Mouse (Mus musculus) WW6 (cell line): ENCODE results near the gene Cpm.

Experiments
- DNase-seq: peaks from one replicate; pipeline ENCODE4 v3.0.0-alpha.2; 2013; ENCODE audit warnings: low read depth, low spot score

The Cpm gene

GRCm38 (mm10) chr10:117619041-117619861 is 10.0 kb upstream of the Cpm start:
- no peak for DNase-seq

DNA sequence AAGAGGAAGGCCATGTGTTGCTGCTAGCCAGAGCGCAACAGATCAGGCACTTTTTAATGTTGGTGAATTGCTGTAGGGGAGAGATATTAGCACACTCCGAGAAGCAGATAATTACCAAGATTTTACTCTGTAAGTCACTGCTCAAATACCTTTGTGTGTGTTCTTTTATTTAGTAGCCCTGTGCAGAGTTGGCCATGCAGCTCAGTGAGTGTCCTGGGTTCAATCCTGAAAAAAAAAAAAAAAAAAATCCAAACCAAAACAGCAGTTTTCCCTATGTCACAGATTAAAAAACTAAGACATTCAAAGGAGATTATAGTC is 9.5 kb upstream of the Cpm start:
- DNase-seq: no peak

- no peak for DNase-seq
Observed at GRCm38 (mm10) chr10:117620530-117620929, 8.8 kb upstream of the Cpm start.

DNA sequence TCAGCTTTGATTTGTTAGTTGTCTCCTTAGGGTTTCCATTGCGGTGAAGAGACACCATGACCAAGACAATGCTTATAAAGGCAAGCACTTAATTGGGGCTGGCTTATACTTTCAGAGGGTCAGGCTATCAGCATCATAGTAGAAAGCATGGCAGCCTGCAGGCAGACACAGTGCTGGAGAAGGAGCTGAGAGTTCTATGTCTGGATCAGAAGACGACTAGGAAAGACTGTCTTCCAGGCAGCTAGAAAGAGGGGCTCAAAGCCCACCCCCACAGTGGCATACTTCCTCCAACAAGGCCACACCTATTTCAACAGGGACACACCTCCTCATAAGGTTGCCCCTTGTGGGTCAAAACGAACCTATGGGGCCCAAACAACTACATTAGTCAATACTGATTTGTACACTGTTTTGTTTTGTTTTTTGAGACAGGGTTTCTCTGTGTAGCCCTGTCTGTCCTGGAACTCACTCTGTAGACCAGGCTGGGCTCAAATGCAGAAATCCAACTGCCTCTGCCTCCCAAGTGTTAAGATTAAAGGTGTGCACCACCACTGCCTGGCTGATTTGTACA is 8.3 kb upstream of the Cpm start:
- DNase-seq: no peak

GRCm38 (mm10) chr10:117621616-117622533 is 7.4 kb upstream of the Cpm start:
- DNase-seq: no peak

DNA sequence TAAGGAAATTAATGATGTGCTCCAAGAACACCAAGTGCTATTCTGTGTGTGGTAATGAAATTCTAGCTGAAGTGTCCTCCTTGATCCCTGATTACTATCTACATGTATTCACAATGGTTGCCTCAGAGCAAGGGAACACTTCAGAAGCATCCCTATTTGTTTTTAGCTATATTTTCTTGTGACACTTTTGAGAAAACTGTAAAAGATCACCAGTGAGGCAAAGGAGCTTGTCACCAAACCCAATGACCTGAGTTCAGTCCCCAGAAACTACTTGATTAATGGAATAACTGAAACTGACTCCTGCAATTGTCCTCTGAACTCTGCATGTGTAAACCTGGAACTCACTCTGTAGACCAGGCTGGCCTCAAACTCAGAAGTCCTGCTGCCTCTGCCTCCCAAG is 5.9 kb upstream of the Cpm start:
- no peak for DNase-seq

DNA sequence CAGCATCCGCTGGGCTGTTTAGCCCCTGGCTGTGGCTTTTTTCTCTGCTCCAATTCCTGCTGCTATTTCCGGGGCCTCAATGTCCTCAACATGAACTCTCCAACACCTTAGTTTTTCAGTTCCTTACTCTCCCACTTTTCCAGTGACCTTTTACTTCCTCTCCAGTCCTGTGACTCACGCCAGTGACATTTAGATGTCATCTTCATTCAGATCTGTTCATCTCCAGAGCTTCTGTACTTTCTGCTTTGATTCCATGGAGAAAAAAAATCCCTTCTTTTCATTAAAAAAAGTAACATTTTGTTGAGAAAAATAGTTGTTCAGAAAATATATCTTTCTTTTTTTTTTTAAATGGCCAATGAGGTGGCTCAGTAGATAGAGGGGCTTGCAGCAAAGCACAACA is 5.1 kb upstream of the Cpm start:
- DNase-seq: no peak

DNA sequence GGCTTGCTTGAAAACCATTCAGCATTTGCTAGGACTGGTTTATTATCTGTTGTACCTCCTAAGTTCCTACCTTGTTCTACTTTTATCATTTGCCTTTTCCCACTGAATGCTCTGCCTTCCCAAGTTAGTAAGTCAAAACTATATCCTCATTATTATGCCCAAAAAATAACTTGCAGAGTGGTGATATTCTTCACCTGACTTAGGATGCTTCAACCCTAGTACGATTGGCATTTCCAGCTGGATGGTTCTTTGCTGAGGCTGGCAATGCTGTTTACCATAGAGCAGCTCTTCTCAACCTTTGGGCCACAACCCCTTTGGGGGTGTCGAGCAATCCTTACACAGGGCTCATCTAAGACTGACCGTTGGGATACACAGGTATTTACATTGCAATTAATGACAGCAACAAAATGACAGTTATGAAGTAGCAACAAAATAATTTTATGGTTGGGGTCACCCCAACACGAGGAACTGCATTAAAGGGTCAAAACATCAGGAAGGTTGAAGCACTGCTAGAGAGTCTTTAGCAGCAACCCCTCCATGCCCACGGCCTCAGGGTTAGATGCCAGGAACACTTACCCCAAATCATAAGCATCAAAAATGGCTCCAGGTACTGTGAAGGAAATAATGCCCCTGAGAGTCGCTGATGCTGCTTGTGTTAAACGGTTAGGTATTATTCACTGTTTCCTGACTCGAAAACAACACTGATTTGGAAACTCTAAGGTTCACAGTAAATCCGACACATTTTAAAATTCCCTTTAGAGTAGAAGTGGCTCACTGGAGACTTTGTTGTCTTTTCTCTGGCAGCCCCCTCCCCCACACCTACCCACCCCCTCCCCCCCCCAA is 4.4 kb upstream of the Cpm start:
- DNase-seq: no peak

DNA sequence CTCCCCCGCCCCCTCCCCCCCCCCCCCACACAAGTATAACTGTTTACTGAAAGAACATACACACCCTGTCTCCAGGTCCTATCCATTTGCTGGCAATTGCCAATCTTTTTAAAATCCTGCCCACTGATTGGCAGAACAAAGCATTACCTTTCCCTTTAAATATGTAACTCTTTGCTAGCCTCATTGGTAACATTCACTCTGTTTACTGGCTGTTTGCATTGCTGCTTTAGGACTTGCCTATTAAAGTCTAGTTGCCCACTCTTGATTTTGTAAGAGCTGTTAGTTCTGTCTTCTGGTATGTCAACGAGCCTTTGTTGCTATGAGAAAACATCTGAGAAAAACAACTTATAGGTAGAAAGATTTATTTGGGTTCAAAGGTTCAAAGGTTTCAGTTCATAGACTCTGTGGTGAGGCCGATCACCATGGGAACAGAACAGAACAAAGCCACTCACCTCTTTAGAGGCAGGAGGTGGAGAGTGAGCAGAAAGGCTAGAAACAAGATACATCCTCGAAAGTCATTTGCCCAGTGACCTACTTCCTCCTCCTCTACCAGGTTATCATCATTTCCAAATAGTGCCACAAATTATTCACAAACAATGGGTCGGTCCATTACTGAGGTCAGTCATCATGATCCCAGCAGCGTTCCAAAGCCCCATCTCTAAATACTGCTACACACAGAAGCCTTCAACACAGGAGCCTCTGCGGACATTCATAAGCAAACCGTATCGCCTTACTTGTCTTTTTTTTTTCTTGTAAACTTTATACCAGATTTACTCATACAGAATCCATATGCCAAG is 3.6 kb upstream of the Cpm start:
- DNase-seq: no peak

DNA sequence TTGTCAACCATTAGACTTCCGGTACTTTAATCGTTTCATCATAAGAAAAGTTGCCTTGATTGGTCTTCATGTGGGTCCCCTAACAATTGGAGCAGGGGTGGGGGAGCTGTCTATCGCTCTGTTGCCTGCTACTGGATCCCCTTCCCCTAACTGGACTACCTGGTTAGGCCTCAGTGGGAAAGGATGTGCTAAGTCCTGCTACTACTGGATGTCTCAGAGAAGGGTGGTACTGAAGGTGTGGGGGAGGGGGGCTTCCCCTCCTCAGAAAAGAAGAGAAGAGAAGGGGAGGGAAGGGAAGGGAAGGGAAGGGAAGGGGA is 3.0 kb upstream of the Cpm start:
- no peak for DNase-seq

DNA sequence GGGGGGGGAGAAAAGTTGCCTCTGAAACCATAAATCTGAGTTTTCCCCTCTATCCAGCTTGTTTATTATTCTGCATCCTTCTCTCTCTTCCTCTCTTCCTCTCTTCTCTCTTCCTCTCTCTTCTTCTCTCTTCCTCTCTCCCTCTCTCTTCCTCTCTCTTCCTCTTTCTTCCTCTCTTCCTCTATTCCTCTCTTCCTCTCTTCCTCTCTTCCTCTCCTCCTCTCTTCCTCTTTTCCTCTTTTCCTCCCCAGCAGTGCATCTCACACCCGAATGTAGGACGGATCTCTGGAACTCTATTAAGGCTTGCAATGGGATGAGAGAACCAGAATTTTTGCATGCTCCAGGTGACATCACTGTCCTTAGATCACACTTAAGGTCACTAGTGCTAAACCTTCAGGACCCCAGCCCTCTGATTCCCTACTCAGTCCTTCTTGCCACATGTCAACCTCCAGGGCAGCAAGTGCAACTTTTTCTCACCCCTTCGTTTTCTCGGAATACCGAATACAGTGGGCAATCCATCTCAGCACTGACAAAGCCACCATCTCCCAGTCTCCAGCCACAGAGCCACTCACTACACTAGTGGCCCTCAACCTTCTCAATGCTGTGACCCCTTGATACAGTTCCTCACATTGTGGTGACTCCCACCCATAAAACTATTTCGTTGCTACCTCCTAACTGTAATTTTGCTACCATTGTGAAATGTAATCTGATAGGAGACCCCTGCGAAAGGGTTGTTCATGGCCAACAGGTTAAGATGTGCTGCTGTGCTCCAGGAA is 2.3 kb upstream of the Cpm start:
- no peak for DNase-seq

DNA sequence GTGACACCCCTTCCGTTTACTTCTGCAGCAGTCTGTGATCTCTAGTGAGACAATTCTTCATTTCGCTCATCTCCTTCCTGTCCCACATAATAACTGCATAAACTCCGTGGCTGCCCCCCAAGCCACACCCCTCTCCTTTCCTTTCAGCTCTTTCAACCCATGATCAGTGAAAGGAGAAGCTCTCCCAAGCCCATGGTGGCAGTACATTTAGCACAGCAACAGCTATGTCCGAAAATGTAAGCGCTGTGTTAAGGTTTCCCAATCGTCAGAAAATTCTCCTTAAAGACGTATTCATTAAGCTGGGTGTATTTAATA is 1.7 kb upstream of the Cpm start:
- no peak for DNase-seq

DNA sequence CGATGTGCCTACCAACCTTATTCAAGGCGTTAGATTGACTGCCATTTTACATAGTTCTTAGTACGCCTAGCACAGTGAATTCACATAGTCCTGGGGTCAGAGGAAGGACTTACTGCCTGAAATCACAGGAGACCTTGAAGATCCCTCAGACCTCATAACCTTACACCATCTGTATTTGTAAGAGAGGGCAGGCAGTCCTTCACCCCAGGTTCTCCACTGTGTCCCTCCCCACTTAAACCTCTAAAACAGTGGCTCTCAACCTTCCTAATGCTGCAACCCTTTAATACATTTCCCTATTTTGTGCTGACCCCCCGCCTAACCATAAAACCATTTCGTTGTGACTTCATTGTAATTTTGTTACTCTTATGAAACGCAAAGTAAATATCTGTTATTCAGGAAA is 1.4 kb upstream of the Cpm start:
- DNase-seq: no peak

DNA sequence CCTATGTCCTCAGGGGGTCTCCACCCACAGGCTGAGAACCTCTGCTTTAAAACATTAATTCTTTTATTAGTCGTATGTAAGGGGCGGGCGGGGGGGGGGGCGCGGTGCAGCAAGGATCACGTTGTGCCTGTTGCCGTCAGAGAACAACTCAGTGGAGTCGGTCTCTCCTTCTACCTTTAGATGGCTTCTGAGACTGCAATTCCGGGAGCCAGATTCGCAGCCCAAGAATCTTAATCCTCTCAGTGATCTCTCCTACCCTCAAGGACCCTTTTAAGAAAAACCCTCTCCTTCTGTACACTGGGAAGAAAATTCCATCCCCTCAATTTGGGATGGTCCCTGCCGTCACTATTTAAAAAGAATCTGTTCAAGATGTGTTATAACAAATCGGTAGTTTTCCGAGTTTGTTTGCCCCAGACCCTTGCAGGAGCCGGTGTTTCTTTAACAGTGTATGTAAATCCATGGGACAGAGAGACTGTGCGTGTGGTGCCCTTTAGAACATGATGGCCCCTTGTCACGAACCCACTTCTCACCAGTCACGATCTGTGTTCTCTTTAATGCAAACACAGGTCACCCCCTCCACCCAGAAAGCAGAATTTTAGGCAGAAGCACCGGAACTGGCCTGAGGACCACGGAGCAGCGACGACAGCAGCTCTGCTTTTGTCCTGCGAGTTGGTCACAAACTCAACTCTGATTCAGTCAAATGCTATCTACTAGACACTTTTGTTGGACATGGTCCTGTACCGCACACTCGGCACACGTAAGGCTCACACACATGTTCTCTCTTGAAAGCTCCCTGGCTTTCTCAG is 734 bp upstream of the Cpm start:
- no peak for DNase-seq

DNA sequence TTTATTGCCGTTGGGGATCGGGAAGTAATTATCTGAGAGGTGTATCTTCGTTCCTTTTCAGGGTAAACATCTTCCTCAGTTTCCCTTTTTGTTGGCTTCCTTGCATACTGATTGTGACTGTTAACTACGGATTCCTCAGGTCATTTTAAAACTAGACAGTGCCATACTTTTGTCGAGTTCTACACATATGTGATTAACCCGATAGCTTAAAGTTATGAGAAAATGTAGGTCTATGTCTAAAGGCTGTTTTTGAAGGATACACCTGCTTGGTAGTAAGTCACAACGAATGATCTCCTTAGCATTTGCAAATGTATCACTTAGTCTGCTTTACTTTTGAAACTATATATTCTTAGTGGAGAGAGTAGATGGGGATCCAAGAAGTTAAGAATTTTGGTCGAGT is 876 bp downstream of the Cpm start:
- DNase-seq: no peak

GRCm38 (mm10) chr10:117630810-117631209 is 1.5 kb downstream of the Cpm start:
- DNase-seq: no peak

DNA sequence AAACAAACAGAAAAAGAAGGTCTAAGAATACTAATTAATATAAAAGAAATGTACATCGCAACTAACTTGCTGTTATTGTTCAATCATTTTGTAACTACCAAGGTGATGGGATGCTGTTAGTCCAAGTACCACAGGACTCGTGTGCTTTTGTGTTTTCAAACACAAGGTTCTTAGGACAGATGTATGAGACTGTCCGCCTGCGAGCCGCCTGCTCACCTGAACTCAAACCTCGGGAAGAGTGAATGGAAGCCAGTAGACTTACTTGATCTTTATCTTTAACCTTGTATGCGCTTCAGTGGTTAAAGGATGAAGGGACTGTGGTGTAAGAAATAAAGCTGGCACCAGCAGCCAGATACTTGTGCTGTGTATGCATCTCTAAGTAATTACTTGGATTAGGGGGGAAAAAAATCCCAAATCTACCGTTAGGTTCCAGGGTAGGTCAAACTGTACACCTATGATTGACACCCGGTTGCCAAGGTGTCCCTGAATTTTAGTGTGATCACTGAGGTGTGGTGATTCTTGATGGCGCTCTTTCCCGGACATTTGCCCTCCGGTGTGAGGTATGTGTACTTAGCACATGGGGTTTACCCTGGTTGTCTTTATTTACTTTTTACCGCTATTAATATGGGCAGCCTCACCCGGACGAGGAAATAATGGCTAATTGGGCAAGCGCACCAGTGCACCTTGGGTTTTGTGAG is 2.4 kb downstream of the Cpm start:
- DNase-seq: no peak

- no peak for DNase-seq
Observed at GRCm38 (mm10) chr10:117632394-117632793, 3.1 kb downstream of the Cpm start.

GRCm38 (mm10) chr10:117633564-117634208 is 4.4 kb downstream of the Cpm start:
- DNase-seq: no peak
